Comparison of ENCODE assay signal across 16 mouse cellular contexts in the genomic region with DNA sequence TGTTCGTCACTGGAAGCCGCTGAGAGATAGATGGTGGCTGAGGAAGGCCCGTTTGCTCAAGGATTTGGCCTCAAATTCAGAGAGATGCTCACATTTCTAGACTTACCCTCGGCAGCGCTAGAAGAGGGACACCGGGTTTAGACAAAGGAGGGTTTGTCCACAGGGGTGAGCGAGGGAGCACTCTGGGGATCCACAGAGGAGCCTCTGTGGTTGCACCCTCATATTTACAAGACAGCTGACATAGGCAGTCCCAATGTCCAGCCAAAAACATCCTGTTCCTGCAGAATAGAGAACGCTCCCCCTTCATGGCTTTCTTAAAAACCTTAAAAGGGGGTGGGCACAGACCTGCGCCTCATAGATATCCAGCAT. TPM values are rescaled to one million over a fixed set of nuclear protein-coding genes. Genes with fewer than 3 reads are reported as not detected.
DNase-seq lines count a peak whose midpoint lies in the region; ATAC-seq and TF ChIP-seq lines count a peak whose summit lies in the region.
"Had no signal": no experiment of that assay in that cellular context is flagged by ENCODE, and none has a peak within 500 bp of the region (broad histone marks: within the 10 kb centered on the region; RNA-seq: fewer than 3 reads in every experiment).

No protein-coding gene starts in this region.

- whole genome bisulfite sequencing in heart, embryonic 13.5 days, result 66% methylated on average over 9 of the region's 9 CpGs
- 84% methylated on average over 9 of the region's 9 CpGs for WGBS in heart, adult 2 months
- WGBS in midbrain, embryonic 12.5 days, result 72% methylated on average over 9 of the region's 9 CpGs
- 58% methylated on average over 9 of the region's 9 CpGs for WGBS in midbrain, postnatal 0 days
- WGBS in limb, embryonic 11.5 days, result 81% methylated on average over 9 of the region's 9 CpGs

- H3K9me3 ChIP-seq in heart, embryonic 13.5 days, result no peaks in the 10 kb centered on the region
- H3K9me3 ChIP-seq in midbrain, embryonic 12.5 days, result no peaks in the 10 kb centered on the region
- no peaks in the 10 kb centered on the region for H3K9me3 ChIP-seq in midbrain, postnatal 0 days (ENCODE audit: low read length)
- H3K9me3 ChIP-seq in limb, embryonic 11.5 days (ENCODE audit: control insufficient read depth, low read length), result no peaks in the 10 kb centered on the region
- H3K9me3 ChIP-seq: G1E; heart, embryonic 12.5 days; liver, embryonic 13.5 days; megakaryocyte, embryonic 14.5 days had no signal

- intact Hi-C loops in heart, adult 2 months (cut with DNase I), result no loop called here

- peaks cover 13% of the 10 kb centered on the region; the same call in 1 of the 2 replicates for H3K4me1 ChIP-seq in heart, embryonic 13.5 days
- H3K4me1 ChIP-seq in heart, adult 2 months (ENCODE audit: control insufficient read depth, insufficient read depth, low read length), result no peaks in the 10 kb centered on the region
- H3K4me1 ChIP-seq in midbrain, embryonic 12.5 days, result peaks cover 13% of the 10 kb centered on the region; the same call in 1 of the 2 replicates
- H3K4me1 ChIP-seq in midbrain, postnatal 0 days (ENCODE audit: insufficient read depth, low read length), result peaks cover 10% of the 10 kb centered on the region; the same call in 1 of the 2 replicates
- peaks cover 14% of the 10 kb centered on the region for H3K4me1 ChIP-seq in limb, embryonic 11.5 days (ENCODE audit: control insufficient read depth, insufficient read depth, low read length)
- H3K4me1 ChIP-seq: heart, embryonic 12.5 days; liver, embryonic 13.5 days; megakaryocyte, embryonic 14.5 days had no signal

- no peak for TF ChIP-seq POLR2A in heart, adult 2 months (IDR thresholded peaks at IDR 0.05; ENCODE audit: insufficient read depth, low read depth, low read length)

- no peak overlapping the region for H3K4me3 ChIP-seq in heart, embryonic 13.5 days
- no peak overlapping the region for H3K4me3 ChIP-seq in heart, adult 2 months
- H3K4me3 ChIP-seq in midbrain, embryonic 12.5 days, result no peak overlapping the region
- H3K4me3 ChIP-seq in midbrain, postnatal 0 days (ENCODE audit: low read depth, low read length), result no peak overlapping the region
- H3K4me3 ChIP-seq in limb, embryonic 11.5 days (ENCODE audit: low read depth, low read length), result no peak overlapping the region
- H3K4me3 ChIP-seq: erythroblast, embryonic 14.5 days; heart, embryonic 12.5 days; liver, embryonic 13.5 days; megakaryocyte, embryonic 14.5 days had no signal

- DNase-seq in heart, adult 2 months, result no peak
- DNase-seq in midbrain, postnatal 0 days (ENCODE audit: low spot score), result no peak
- DNase-seq in limb, embryonic 11.5 days (ENCODE audit: low spot score), result no peak
- no peak for DNase-seq in kidney, postnatal 4 days
- DNase-seq: adrenal gland, postnatal 14 days; kidney, postnatal 36 days; liver, embryonic 13.5 days; thymus, adult 18-20 months had no signal

- 0 out of 2 replicates have a peak overlapping the region, but pooled peaks have one; percentile 12 for H3K27ac ChIP-seq in heart, embryonic 13.5 days (replicated peaks)
- H3K27ac ChIP-seq in heart, adult 2 months, result no peak overlapping the region
- H3K27ac ChIP-seq in midbrain, embryonic 12.5 days (replicated peaks), result peak overlapping the region; percentile 63
- H3K27ac ChIP-seq in midbrain, postnatal 0 days (ENCODE audit: low read depth, low read length), result no peak overlapping the region
- no peak overlapping the region for H3K27ac ChIP-seq in limb, embryonic 11.5 days (replicated peaks; ENCODE audit: low read depth, low read length)
- H3K27ac ChIP-seq: liver, embryonic 13.5 days had no signal

- peaks cover 50% of the 10 kb centered on the region for H3K27me3 ChIP-seq in heart, embryonic 13.5 days (replicated peaks)
- no peaks in the 10 kb centered on the region; the same call in 1 of the 2 replicates for H3K27me3 ChIP-seq in heart, adult 2 months (ENCODE audit: control insufficient read depth, insufficient read depth, low read length)
- H3K27me3 ChIP-seq in midbrain, embryonic 12.5 days, result peaks cover 6% of the 10 kb centered on the region; the same call in 1 of the 2 replicates
- no peaks in the 10 kb centered on the region for H3K27me3 ChIP-seq in midbrain, postnatal 0 days (ENCODE audit: insufficient read depth, low read length)
- H3K27me3 ChIP-seq in limb, embryonic 11.5 days (ENCODE audit: control insufficient read depth, insufficient read depth, low read length), result no peaks in the 10 kb centered on the region

- no peak overlapping the region for H3K4me2 ChIP-seq in heart, embryonic 13.5 days
- no peak overlapping the region for H3K4me2 ChIP-seq in midbrain, embryonic 12.5 days (replicated peaks)
- H3K4me2 ChIP-seq in midbrain, postnatal 0 days (ENCODE audit: low read depth, low read length, poor library complexity, severe bottlenecking), result no peak overlapping the region
- H3K4me2 ChIP-seq in limb, embryonic 11.5 days (ENCODE audit: low read depth, severe bottlenecking), result no peak overlapping the region
- H3K4me2 ChIP-seq: heart, embryonic 12.5 days; liver, embryonic 13.5 days had no signal

- no peaks in the 10 kb centered on the region for H3K36me3 ChIP-seq in heart, embryonic 13.5 days
- H3K36me3 ChIP-seq in heart, adult 2 months (ENCODE audit: control insufficient read depth, insufficient read depth, low read length), result no peaks in the 10 kb centered on the region
- H3K36me3 ChIP-seq in midbrain, embryonic 12.5 days, result no peaks in the 10 kb centered on the region
- no peaks in the 10 kb centered on the region for H3K36me3 ChIP-seq in midbrain, postnatal 0 days (ENCODE audit: insufficient read depth, low read length)
- H3K36me3 ChIP-seq in limb, embryonic 11.5 days (ENCODE audit: control insufficient read depth, insufficient read depth, low read length), result no peaks in the 10 kb centered on the region
- H3K36me3 ChIP-seq: G1E; heart, embryonic 12.5 days; liver, embryonic 13.5 days had no signal

- H3K79me2 ChIP-seq in heart, adult 2 months (replicated peaks; ENCODE audit: control insufficient read depth, insufficient read depth, low read length), result no peaks in the 10 kb centered on the region

- no peak for TF ChIP-seq EP300 in heart, adult 2 months (IDR thresholded peaks at IDR 0.05; ENCODE audit: insufficient read depth, low read depth, low read length)

- H3K9ac ChIP-seq in heart, embryonic 13.5 days, result no peak overlapping the region
- no peak overlapping the region for H3K9ac ChIP-seq in heart, adult 2 months (ENCODE audit: low read depth, low read length)
- 0 out of 2 replicates have a peak overlapping the region, but pooled peaks have one; percentile 28 for H3K9ac ChIP-seq in midbrain, embryonic 12.5 days (replicated peaks)
- no peak overlapping the region for H3K9ac ChIP-seq in midbrain, postnatal 0 days (replicated peaks; ENCODE audit: low read length, poor library complexity, severe bottlenecking)
- 0 out of 2 replicates have a peak overlapping the region, but pooled peaks have one; percentile 12 for H3K9ac ChIP-seq in limb, embryonic 11.5 days (ENCODE audit: low read length)
- H3K9ac ChIP-seq: heart, embryonic 12.5 days; liver, embryonic 13.5 days had no signal

- no peak for ATAC-seq in heart, embryonic 13.5 days (ENCODE audit: extremely low read depth, insufficient number of reproducible peaks, low FRiP score, low TSS enrichment)
- no peak for ATAC-seq in midbrain, embryonic 12.5 days (ENCODE audit: low FRiP score, low read depth)
- no peak for ATAC-seq in midbrain, postnatal 0 days (ENCODE audit: low FRiP score)
- no peak for ATAC-seq in limb, embryonic 11.5 days (ENCODE audit: insufficient number of reproducible peaks, low FRiP score, low TSS enrichment, low read depth)
- no peak for ATAC-seq in inflammation-experienced regulatory T-cells, adult 6 months

- no peak for TF ChIP-seq CTCF in heart, adult 2 months (IDR thresholded peaks at IDR 0.05)
- no peak for TF ChIP-seq CTCF in midbrain, postnatal 0 days (IDR thresholded peaks at IDR 0.05)

RNA-seq across cellular contexts. Expression of gene Fzd7, which starts 16.6 kb away (rescaled TPM):
- polyA plus RNA-seq in heart, embryonic 13.5 days (2015; fragmentation: Nextera tagmentation; extraction: Ambion mirVana), result 3.0 and 3.5 TPM in 2 replicates
- 1 to 10 TPM; 5.3 to 7.0 TPM for total RNA-seq in heart, adult 2 months (2021)
- 5.8 TPM in 2 replicates for polyA plus RNA-seq in heart, adult 2 months (2012; rRNA removed)
- 6.3 and 8.7 TPM in 2 replicates for polyA plus RNA-seq in midbrain, embryonic 12.5 days (2016; fragmentation: Nextera tagmentation; extraction: Ambion mirVana)
- total RNA-seq in midbrain, postnatal 0 days (2014; rRNA removed), result 11.9 and 12.8 TPM in 2 replicates
- 1.6 and 1.7 TPM in 2 replicates for polyA plus RNA-seq in midbrain, postnatal 0 days (2015; fragmentation: Nextera tagmentation; extraction: Ambion mirVana)
- polyA plus RNA-seq in limb, embryonic 11.5 days (2014; fragmentation: Nextera tagmentation; extraction: Ambion mirVana), result 15.3 and 19.7 TPM in 2 replicates
- under 1 TPM in 1 of 3 experiments, not detected in 2; 0.13 TPM for polyA plus RNA-seq in inflammation-experienced regulatory T-cells, adult 6 months (2017; shearing (Covaris generic))

RNA-seq across cellular contexts. Expression of gene Gm973, which starts 50.4 kb away (rescaled TPM):
- 0.48 TPM in 1 of 2 replicates, not detected in the other for polyA plus RNA-seq in heart, embryonic 13.5 days (2015; fragmentation: Nextera tagmentation; extraction: Ambion mirVana)
- total RNA-seq in heart, adult 2 months (2021), result under 1 TPM in 1 of 2 experiments, not detected in 1; 0.30 TPM
- polyA plus RNA-seq in heart, adult 2 months (2012; rRNA removed), result 0.29 and 0.45 TPM in 2 replicates
- 3.9 and 6.7 TPM in 2 replicates for polyA plus RNA-seq in midbrain, embryonic 12.5 days (2016; fragmentation: Nextera tagmentation; extraction: Ambion mirVana)
- total RNA-seq in midbrain, postnatal 0 days (2014; rRNA removed), result 6.0 and 7.5 TPM in 2 replicates
- 13.6 and 15.0 TPM in 2 replicates for polyA plus RNA-seq in midbrain, postnatal 0 days (2015; fragmentation: Nextera tagmentation; extraction: Ambion mirVana)
- polyA plus RNA-seq in limb, embryonic 11.5 days (2014; fragmentation: Nextera tagmentation; extraction: Ambion mirVana), result 0.51 and 0.55 TPM in 2 replicates
- 1 to 10 TPM in 1 of 3 experiments, not detected in 2; 1.8 TPM for polyA plus RNA-seq in inflammation-experienced regulatory T-cells, adult 6 months (2017; shearing (Covaris generic))
- polyA plus RNA-seq: C2C12; erythroblast, embryonic 14.5 days had no signal

Comparison
In these comparisons a context has a peak if more than half of its experiments do, and no peak if none do; other contexts are left out.
1. H3K27ac ChIP-seq: peak in heart, embryonic 13.5 days (single experiment) and midbrain, embryonic 12.5 days (single experiment); none in heart, adult 2 months (single experiment), midbrain, postnatal 0 days (single experiment) and limb, embryonic 11.5 days (single experiment).
2. H3K9ac ChIP-seq: peak in midbrain, embryonic 12.5 days (single experiment) and limb, embryonic 11.5 days (single experiment); none in heart, embryonic 13.5 days (single experiment), heart, adult 2 months (single experiment) and midbrain, postnatal 0 days (single experiment).